Mouse (Mus musculus): ENCODE results near the gene Fis1. TPM values are rescaled to one million over a fixed set of nuclear protein-coding genes. Genes with fewer than 3 reads are reported as not detected.

Gene Fis1
- total RNA-seq, 2 experiments from 2014 or later, result 256 to 271 TPM

DNA sequence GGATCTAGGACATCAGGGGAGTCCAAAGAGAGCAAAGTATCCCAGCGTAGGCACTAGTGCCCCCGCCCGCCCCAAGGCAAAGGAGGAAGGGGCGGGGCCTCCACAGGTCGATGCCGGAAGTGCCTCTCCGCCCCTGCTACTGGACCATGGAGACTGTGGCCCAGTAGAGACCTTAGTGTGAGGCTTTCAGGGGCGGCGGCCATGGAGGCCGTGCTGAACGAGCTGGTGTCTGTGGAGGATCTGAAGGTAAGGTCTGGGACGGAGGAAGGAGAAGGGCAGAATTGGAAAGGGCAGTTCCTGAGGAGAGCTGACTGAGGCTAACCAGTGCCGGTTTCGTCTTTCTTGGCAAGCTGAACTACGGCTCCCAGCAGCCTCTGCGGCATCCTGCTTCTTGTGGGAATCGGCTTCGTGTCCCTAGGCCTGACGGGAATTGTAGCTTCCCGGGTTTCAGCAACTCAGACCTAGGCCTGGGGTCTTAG is 8.9 kb downstream of the Fis1 start:
- TF ChIP-seq CTCF (IDR thresholded peaks at IDR 0.05), result no peak; the same call in 1 of the 2 replicates
- peak overlapping the region; percentile 98 for H3K27ac ChIP-seq
- intact Hi-C loops (cut with DNase I), result loop anchor here (1.0 kb wide), 2 partner anchors 9 to 24 kb away; partner anchors contain the start of gene Fis1
- peak; percentile 86 for DNase-seq (ENCODE audit: extremely low spot score in 1 of 2, low spot score in 2 of 2)
- H3K4me3 ChIP-seq, result peak overlapping the region; percentile 79

DNA sequence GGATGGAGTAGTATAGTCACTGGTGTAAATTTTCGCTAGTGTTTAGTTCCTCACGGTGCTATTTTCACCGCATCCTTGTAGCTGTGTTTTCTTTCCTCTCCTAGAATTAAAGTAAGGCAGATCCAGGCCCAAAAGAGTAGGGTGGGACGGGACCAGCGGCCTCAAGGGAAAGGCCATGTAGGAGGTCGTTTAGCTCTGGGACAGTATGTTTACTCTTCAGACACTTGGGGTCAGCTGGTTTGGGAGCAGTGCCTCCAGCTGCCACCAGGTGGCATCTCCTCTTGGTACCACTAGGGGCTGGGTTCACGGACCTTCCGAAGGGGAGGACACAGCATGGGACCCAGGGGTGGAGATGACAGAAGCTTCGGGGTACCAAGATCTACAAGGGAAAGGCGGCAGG is 9.4 kb downstream of the Fis1 start:
- DNase-seq (ENCODE audit: extremely low spot score in 1 of 2, low spot score in 2 of 2), result peak; percentile 75 to 79
- intact Hi-C loops (cut with DNase I), result loop anchor here (1.0 kb wide), 2 partner anchors 9 to 24 kb away; partner anchors contain the start of gene Fis1
- peak; percentile 98 for TF ChIP-seq CTCF (IDR thresholded peaks at IDR 0.05)
- Histone ChIP-seq H3K4me3 (peak overlapping the region; percentile 79), H3K27ac (peak overlapping the region; percentile 98)

DNA sequence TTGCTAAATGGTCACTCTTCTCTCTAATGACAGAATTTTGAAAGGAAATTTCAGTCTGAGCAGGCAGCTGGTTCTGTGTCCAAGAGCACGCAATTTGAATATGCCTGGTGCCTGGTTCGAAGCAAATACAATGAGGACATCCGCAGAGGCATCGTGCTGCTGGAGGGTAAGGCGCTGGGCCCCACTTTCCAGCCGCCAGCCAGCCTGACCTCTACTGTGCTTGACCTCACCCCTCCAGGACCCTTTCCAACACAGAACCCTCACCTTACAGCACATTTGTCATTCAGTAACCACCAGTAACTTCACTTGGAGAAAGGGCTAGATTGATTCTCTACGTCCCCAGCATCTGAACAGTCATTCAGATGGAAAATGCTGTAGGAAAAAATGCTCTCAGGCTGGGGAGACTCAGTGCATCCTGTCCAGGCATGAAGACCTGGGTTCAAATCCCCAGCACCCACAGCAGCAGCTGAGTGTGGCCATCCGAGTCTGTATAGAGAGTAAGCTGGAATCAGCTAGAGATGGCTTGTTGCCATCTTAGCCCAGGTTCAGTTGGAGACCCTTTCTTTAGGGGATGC is 10.0 kb downstream of the Fis1 start:
- H3K4me3 ChIP-seq, result peak overlapping the region; percentile 79
- peak overlapping the region; percentile 98 for H3K27ac ChIP-seq
- TF ChIP-seq CTCF (IDR thresholded peaks at IDR 0.05), result no peak
- no peak for DNase-seq (ENCODE audit: extremely low spot score in 1 of 2, low spot score in 2 of 2)
- intact Hi-C loops (cut with DNase I), result loop anchor here (1.0 kb wide), 2 partner anchors 10 to 23 kb away; partner anchors contain the start of gene Fis1

DNA sequence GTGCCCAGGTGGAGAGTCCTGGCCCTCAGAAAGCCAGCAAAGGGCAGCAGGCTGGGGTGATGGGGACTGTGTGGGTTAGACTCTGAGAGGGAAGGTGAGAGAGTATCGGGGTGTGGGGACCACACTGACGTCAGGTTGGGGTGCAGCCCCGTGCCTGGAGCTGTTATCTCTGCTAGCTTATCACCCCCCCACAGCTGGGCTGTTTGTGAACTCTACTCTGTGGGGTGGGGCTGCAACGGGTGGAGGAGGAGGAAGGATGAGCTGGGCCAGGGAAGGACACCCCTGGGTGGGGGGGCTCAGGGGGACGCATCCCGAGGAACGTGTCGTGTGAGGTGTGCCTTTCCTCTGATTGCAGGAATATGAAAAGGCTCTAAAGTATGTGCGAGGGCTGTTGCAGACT is 12.1 kb downstream of the Fis1 start:
- Histone ChIP-seq H3K4me3 (no peak overlapping the region), H3K27ac (no peak overlapping the region)
- TF ChIP-seq CTCF (IDR thresholded peaks at IDR 0.05), result no peak
- DNase-seq (ENCODE audit: extremely low spot score in 1 of 2, low spot score in 2 of 2), result no peak
- intact Hi-C loops (cut with DNase I), result no loop called here

DNA sequence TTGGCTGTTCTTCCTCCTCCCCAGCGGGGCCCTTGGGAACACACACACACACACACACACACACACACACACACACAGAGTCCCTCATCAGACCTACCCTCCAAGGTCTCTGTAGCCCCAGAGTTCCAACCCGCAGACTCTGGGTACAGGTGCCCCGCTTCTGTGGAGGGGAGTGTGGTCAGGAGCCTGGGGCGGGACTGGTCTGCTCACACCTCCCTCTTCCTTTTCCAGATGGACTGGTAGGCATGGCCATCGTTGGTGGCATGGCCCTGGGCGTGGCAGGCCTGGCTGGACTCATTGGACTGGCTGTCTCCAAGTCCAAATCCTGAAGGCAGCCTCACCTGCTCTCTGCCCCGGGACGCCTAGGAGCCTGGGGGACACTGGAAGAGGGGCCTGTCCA is 12.6 kb downstream of the Fis1 start:
- no peak overlapping the region for H3K4me3 ChIP-seq
- H3K27ac ChIP-seq, result no peak overlapping the region
- intact Hi-C loops (cut with DNase I), result no loop called here
- no peak for TF ChIP-seq CTCF (IDR thresholded peaks at IDR 0.05)
- no peak for DNase-seq (ENCODE audit: extremely low spot score in 1 of 2, low spot score in 2 of 2)

DNA sequence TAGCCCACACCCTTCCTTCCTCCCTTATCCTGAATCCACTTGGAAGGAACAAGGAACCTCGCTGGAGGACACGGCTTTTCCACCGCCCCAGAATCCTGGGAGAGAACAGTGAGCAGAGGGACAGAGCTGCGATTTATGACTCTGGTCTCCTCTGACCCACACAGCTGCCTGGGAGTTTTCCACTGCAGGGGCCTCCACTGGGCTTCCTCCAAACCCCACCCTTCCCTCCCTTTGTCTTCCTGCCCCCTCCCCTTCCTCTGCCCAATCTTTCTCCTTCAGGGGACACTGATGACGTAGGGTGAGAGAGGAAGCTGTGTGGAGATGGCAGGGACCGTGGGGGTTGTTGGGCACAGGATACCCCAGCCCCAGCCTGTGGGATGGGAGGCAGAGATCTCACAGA is 13.3 kb downstream of the Fis1 start, which contains the start of gene Cldn15:
Gene Cldn15, plus strand, starts transcription at position 286 of the 400 bp plus-strand sequence.
- DNase-seq (ENCODE audit: extremely low spot score in 1 of 2, low spot score in 2 of 2), result no peak
- H3K27ac ChIP-seq, result peak within 1 kb of the TSS; percentile 44; the same call in 1 of the 2 replicates
- intact Hi-C loops (cut with DNase I), result no loop called here
- H3K4me3 ChIP-seq, result no peak within 1 kb of the TSS
- TF ChIP-seq CTCF (IDR thresholded peaks at IDR 0.05), result no peak

DNA sequence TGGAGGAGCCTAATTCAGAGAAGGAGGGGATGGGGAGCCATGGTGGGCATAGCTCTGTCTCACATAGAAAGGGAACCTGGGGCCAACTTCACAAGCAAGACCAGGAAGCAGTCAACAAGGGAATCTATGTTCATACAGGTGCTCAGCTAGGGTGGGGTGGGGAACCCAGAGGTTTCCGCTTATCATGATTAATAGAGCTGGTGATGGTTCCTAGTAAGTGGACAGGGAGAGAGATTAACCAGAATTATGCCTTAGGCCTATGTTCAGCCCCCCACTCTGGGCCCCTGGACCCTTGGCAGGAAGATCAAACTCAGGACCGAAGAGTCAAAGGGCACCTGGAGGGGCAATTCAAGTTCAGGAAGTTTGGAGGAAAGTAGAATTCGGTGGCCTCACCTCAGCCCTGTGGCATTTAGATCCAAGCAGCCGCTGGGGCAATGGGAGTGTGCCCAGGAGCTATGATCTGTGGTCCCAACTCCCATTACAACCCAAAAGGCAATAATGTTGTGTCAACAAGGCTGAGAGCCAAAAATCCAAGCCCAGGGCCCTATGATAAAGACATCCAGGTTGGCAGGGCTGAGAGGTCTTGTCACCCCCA is 13.9 kb downstream of the Fis1 start:
- H3K27ac ChIP-seq, result peak overlapping the region; percentile 24; the same call in 1 of the 2 replicates

DNA sequence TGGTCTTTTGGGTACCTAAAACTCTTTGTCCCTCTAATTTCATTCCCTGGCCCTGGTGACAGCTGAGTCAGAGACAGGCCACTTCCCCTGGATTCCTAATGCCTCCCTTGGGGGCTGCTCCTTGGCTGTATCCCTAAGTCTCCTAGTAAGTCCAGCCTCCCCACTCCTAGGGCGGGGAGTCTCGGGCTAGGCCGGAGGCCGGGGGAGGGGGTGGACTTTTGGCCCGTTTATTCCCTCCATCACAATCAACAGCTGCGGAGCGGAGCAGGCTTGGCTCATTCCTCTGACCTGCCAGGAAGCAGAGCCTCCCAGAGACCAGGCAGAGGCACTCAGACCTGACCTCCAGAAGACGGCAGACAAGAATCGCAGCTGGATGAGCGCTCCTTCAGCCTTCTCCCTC is 14.5 kb downstream of the Fis1 start:
- TF ChIP-seq CTCF (IDR thresholded peaks at IDR 0.05), result no peak
- no peak overlapping the region for H3K27ac ChIP-seq
- intact Hi-C loops (cut with DNase I), result no loop called here
- no peak for DNase-seq (ENCODE audit: extremely low spot score in 1 of 2, low spot score in 2 of 2)
- no peak overlapping the region for H3K4me3 ChIP-seq

More for the DNA sequence above, 13.9 kb downstream of the Fis1 start:
- intact Hi-C loops (cut with DNase I), result no loop called here
- no peak overlapping the region for H3K4me3 ChIP-seq
- no peak for DNase-seq (ENCODE audit: extremely low spot score in 1 of 2, low spot score in 2 of 2)
- TF ChIP-seq CTCF (IDR thresholded peaks at IDR 0.05), result no peak

DNA sequence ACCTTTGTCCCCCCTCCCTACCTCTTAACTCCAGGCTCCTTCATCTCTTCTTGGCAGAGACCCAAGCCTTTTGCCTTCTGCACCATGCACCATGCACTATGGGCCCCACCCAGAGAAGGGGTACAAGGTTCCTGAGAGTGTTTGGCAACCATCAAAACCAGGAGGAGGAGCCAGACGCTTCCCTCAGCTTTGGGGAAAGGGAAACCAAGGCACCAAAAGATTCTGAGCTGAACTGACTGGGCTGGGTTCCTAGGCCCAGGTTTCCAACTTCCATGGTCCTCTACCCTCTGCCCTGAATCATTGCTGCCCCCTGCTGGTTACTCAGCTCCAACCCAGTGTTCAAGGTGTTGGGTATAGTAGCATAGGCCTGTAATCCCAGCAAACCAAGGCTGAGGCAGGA is 17.6 kb downstream of the Fis1 start:
- Histone ChIP-seq H3K4me3 (no peak overlapping the region), H3K27ac (no peak overlapping the region)
- TF ChIP-seq CTCF (IDR thresholded peaks at IDR 0.05), result peak; percentile 66
- peak in 1 of 2 experiments; percentile 58 for DNase-seq (ENCODE audit: extremely low spot score in 1 of 2, low spot score in 2 of 2)
- intact Hi-C loops (cut with DNase I), result no loop called here

DNA sequence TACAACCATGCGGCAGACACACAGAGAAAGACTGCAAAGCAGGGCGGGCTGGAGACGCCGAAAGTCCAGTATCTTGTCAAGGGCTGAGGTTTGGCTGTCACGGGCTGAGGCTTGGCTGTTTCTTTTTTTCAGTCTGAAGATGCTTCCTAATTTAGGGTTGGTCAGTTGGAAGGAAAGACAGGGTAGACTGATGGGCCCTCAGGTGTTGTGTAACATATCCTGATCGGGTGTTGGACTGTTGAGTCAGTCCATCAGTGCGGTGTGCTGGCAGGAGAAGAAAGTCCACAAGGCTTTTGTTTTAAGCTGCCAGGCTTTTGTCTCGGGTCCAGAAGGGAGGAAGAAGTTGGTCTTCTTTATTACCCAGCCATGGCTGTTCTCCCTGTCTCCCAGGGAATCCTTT is 20.6 kb downstream of the Fis1 start:
- Histone ChIP-seq H3K27ac (no peak overlapping the region), H3K4me3 (no peak overlapping the region)
- no peak for TF ChIP-seq CTCF (IDR thresholded peaks at IDR 0.05)
- intact Hi-C loops (cut with DNase I), result no loop called here
- DNase-seq (ENCODE audit: extremely low spot score in 1 of 2, low spot score in 2 of 2), result no peak

DNA sequence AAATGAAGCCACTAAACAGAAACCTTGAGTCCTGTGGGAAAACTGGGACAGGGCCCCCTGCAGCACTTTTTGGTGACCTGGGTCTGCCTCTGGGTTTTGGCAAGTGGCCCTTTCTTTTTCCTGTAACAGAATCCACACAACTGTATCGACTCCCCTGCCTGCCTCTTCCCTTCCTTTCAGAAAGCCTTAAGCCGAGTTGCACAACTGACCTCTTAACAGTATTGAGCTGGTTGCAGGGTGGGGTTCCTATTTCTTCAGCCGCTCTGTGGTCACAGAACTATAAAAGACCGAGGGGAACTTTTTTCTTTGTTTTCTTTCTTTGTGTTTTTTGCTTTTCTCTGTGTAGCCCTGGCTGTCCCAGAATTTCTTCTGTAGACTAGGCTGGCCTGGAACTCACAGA is 24.7 kb downstream of the Fis1 start:
- H3K27ac ChIP-seq, result no peak overlapping the region
- no peak for DNase-seq (ENCODE audit: extremely low spot score in 1 of 2, low spot score in 2 of 2)
- no peak for TF ChIP-seq CTCF (IDR thresholded peaks at IDR 0.05)
- intact Hi-C loops (cut with DNase I), result no loop called here
- H3K4me3 ChIP-seq, result no peak overlapping the region

DNA sequence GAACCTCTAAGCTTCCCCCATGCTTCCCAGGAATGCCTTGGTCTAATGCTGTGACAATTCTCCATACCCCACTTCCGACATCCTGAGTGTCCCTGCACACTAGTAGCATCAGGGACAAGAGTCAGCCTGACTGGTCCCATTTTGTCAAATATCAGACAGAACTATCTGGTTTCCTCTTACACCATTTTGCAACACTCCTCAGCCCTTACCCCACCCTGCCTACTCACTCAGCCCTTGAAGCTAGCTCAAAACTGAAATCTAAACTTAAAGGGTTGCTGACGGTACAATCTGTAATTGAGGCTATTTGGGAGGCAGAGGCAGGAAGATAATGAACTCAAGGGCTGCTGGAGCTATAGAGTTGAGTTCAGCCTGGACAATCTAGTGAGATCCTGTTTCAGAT is 26.7 kb downstream of the Fis1 start:
- intact Hi-C loops (cut with DNase I), result loop anchor here (10.0 kb wide), 1 partner anchor 625 kb away; the partner anchor contains the start of gene Mospd3
- no peak for DNase-seq (ENCODE audit: extremely low spot score in 1 of 2, low spot score in 2 of 2)
- Histone ChIP-seq H3K27ac (no peak overlapping the region), H3K4me3 (no peak overlapping the region)
- TF ChIP-seq CTCF (IDR thresholded peaks at IDR 0.05), result no peak

Measured in left cerebral cortex, adult 2 months (tissue).